Mouse (Mus musculus) frontal cortex, postnatal 10 days (tissue): Measurements from ENCODE around the gene Nfkb1.

ENCODE experiments used
- DNase-seq, 2 experiments: peaks; one replicate each; pipeline ENCODE4 v3.0.0; 2022; ENCODE audit warnings: low spot score in 2 of 2, mixed read lengths in 1 of 2

Nfkb1 gene

DNA sequence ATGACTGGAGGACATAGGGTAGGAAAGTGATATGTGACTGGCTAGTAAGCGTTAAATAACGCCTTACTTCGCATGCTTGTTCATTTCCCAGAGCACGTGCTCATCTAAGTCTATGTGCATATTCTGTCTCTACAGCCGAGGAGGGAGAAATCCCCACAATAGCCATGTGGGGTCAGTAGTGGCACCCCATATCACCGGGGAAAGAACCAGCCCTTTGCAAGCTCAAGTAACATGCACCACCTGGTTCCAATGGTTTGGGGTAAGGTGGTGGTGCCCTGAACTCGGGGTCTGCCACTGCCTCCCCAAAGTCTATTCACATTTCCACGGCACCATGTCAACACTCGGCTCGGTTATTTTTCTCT is 60.3 kb downstream of the Nfkb1 start:
- DNase-seq = no peak

GRCm38 (mm10) chr3:135630430-135631095 is 60.8 kb downstream of the Nfkb1 start:
- DNase-seq = peak in 1 of 2 experiments; percentile 20

- DNase-seq = no peak
Measured at GRCm38 (mm10) chr3:135629830-135630355, 61.5 kb downstream of the Nfkb1 start.

GRCm38 (mm10) chr3:135628706-135629169 is 62.6 kb downstream of the Nfkb1 start:
- no peak for DNase-seq

GRCm38 (mm10) chr3:135628000-135628705 is 63.2 kb downstream of the Nfkb1 start:
- no peak for DNase-seq

- DNase-seq = no peak
Measured at GRCm38 (mm10) chr3:135625290-135625689, 66.1 kb downstream of the Nfkb1 start.

DNA sequence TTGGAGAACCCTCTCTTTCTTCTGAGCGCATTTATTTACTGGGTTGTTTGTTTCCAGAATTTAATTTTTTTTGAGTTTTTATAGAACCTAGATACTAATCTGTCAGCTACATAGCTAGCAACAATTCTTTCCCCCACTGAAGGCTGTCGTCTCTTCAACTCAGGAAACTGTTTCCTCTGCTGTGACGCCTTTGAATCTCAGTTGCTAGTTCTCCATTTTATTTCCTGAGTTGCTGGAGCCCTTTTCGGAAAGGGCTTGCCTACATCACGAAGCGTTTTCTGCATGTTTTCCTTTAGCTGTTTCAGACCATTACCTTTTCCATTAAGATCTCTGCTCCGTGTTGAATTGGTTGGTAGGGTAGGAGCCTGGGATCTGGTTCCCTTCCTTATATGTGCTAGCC is 74.6 kb downstream of the Nfkb1 start:
- DNase-seq = no peak

DNA sequence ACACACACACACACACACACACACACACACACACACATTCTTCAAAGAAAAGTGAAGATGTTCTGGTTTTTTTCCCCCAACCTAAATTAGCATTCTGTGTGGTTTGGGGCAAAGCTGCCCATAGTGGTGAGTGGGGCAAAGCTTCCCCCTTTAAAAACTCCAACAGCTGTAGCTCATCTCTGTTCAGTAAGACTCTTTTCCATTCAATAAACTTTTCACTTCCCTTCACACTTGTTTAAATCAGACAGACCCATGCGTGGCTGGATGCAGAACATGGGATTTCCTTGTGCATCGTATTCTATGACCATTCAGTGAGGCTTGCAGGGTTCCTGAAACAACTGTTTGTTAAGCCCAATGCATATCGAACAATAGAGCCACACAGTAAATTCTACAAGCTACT is 77.0 kb downstream of the Nfkb1 start:
- DNase-seq = no peak

DNA sequence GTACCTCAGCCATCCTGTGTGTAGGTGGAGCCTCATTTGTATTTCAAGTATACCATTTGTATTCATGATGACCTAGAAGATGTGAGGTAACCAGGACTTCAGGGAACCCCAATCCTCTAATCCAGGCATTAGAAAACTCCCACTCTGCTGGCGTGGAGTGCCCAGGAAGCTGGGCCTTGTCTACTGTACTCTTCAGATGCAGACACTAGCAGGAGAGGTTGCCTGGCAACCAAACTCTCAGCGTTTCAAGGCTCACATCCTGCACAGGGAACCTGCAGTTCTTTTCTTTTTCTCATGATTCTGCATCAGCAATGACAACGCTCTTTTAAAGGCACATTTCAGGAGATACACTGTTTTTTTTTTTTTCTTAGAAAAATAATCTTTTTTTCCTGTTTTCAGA is 81.1 kb downstream of the Nfkb1 start:
- peak; percentile 49 to 52 for DNase-seq

GRCm38 (mm10) chr3:135607660-135608473 is 83.5 kb downstream of the Nfkb1 start:
- DNase-seq = no peak

DNA sequence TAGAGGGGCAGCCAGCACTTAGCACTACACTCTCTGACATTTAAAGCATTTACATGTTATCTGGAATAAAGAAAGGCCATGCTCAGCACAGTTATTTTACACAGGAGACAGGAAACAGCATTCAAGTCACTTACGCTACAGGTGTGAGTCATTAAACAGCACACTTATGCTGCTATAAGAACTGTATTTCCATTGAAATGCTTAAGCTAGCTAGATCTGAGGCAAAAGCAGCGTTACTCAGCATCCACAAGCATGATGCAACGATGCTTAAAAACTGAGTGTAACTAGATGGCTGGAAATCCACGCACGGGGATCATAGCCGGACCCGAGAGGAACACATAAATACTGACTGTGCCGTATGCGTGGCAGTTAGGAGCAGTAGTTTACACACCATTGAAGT is 84.3 kb downstream of the Nfkb1 start:
- no peak for DNase-seq

DNA sequence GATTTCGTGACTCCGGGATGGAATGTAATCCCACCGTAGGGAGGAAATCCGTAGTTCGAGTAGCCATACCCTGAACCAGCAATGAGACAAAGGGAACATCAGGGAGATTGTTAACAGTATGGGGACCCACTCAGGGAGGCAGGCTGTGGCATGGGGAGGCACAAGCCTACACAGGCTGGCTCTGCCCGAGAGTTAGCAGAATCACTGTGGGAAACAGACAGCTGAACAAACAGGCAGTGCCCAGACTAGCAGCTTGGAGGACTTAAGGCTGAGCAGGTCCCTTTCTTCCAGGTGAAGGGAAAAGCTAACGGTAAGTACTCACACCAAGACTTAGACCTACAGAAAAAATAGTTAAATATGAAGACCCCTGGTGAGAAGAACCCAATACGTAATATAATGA is 84.8 kb downstream of the Nfkb1 start:
- DNase-seq = no peak

DNA sequence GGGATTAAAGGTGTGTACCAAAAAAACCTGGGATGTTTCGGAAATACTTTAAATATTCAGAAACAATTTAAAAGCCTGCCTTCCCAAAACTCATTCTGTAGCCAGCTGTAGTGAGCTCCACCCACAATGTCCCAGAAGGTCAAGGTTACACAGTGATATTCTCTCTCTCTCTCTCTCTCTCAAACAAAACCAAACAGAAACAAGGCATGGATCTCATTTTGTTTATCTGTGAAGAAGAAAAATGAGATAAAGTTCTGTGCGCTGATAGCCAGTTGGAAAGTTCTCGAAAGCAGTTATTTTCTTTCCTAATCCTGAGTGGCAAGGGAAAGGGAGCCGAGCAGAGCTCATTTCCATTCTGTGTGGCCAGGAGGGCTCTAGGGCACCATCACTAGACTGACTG is 85.9 kb downstream of the Nfkb1 start:
- no peak for DNase-seq

- no peak for DNase-seq
Measured at GRCm38 (mm10) chr3:135604626-135605417, 86.5 kb downstream of the Nfkb1 start.

DNA sequence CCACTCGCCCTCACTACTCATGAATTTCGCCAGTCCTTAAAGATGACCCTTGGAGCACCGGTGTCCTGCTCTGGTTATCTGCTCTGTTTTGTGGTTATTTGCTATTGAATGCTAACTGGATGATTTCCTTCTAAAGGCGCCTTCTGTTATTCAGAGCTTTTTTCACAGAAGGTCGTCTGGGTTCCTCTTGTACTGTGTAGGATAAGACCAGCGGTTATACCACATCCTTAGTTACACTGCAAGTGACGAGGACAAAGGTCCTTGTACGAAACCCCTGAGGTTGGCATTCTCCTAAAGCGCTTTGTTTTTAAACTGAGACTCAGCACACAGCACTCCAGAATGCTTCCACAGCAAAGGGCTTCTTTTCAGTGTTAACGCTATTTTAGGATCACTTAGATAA is 88.6 kb downstream of the Nfkb1 start:
- no peak for DNase-seq

DNA sequence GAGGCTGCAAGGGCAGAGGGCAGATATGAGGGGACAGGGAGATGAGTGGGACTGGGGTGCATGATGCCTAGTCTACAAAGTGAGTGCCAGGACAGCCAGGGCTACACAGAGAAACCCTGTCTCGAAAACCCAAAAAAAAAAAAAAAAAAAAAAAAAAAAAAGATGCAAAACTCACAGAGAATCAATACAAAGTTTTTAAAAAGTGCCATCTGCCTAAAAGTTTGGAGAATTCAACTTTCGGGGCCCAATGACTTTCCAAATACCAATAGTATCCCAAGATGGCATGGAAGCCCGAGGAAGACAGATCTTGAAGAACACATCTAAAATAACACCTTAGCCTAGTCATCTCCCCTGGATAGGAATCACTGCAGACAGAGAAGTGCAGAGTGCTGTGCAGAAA is 93.0 kb downstream of the Nfkb1 start:
- DNase-seq = no peak

- DNase-seq = no peak
Measured at GRCm38 (mm10) chr3:135597014-135597413, 94.3 kb downstream of the Nfkb1 start.

GRCm38 (mm10) chr3:135594238-135594917 is 97.0 kb downstream of the Nfkb1 start:
- DNase-seq = no peak

DNA sequence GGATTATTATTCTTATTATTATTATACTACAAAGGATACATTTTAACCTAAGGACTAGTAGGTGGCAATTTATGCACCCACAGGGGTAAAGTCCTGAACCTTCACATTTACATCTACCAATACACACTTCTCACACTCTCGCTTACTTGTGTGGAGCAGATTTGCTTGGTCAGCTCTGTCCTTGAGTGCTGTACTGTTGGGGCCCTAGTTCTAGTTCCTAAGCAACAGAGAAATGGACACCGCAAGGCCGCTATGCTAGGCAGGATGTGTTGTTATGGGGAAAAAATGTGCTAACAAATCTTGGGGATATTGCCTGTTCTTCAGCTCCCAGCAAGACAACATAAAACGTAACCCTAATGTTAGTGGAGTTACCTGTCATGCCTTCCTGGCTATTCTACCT is 99.3 kb downstream of the Nfkb1 start:
- no peak for DNase-seq

DNA sequence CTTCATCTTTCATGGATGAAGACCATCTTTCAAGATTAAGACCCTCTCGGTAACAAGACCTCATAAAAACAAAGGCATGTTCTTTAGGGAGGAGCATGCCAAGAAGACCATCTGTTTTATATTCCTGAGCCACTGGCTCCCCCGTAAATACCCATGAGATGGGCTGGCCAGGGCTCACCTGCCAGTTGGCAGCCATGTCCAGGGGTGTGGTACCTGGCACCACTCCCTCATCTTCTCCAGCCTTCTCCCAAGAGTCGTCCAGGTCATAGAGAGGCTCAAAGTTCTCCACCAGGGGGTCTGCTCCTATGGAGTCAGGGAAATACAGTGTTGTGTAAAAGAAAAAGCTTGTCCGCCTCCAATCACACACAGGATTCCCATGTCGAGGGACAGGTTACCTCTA is 100.0 kb downstream of the Nfkb1 start:
- no peak for DNase-seq

GRCm38 (mm10) chr3:135590471-135590870 is 100.9 kb downstream of the Nfkb1 start:
- no peak for DNase-seq
